Mouse (Mus musculus): ENCODE results near the gene Foxp1. TPM values are rescaled to one million over a fixed set of nuclear protein-coding genes. Genes with fewer than 3 reads are reported as not detected.

Gene Foxp1
- total and polyA plus RNA-seq, 3 experiments = 16.1 to 42.0 TPM; not detected in 1

DNA sequence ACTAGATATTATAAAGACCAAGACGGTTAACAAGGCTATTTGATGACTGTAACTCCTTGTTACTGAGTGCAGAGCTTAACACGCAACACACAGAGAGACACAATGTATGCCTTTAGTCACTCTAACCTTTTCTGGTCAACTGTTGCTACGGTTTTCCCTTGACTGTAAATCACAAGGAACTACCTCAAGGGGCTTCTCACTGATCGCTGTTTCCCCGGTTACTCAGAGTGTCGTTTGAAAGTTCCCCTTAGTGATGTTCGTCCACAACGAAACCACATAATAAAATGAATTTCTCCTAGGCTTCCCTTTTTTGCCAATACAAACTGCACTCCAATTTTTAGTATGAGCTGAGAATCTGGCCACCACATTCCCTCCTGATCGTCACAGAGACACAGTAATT, 497.9 kb downstream of the Foxp1 start:
- no peaks in the 10 kb centered on the region for H3K27me3 ChIP-seq (ENCODE audit: control insufficient read depth in 1 of 2, insufficient read depth in 2 of 2, low read length in 2 of 2)
- H3K9ac ChIP-seq (ENCODE audit: control insufficient read depth, low read depth, low read length, poor library complexity, severe bottlenecking) = no peak overlapping the region
- no peak overlapping the region for H3K4me3 ChIP-seq (ENCODE audit: control insufficient read depth in 1 of 2, insufficient read depth in 1 of 2, low read depth in 2 of 2, low read length in 2 of 2)
- H3K27ac ChIP-seq (ENCODE audit: control insufficient read depth, low read depth, low read length) = no peak overlapping the region
- DNase-seq (ENCODE audit: low read depth, low spot score) = peak; percentile 23
- peaks cover 0 to 10% of the 10 kb centered on the region in 2 experiments for H3K4me1 ChIP-seq (ENCODE audit: control insufficient read depth in 1 of 2, insufficient read depth in 2 of 2, low read length in 2 of 2)
- TF ChIP-seq MXI1 (IDR thresholded peaks at IDR 0.05; ENCODE audit: low read depth, low read length) = no peak
- TF ChIP-seq ZNF384 (IDR thresholded peaks at IDR 0.05; ENCODE audit: low read depth, low read length) = no peak
- TF ChIP-seq CHD1 (IDR thresholded peaks at IDR 0.05; ENCODE audit: low read depth, low read length) = no peak
- TF ChIP-seq HCFC1 (IDR thresholded peaks at IDR 0.05; ENCODE audit: low read depth, low read length) = no peak
- TF ChIP-seq UBTF (IDR thresholded peaks at IDR 0.05; ENCODE audit: borderline replicate concordance, insufficient read depth, low read depth, low read length) = no peak
- TF ChIP-seq USF2 (IDR thresholded peaks at IDR 0.05; ENCODE audit: borderline replicate concordance in 1 of 2, insufficient read depth in 1 of 2, low read depth in 1 of 2, low read length in 2 of 2) = no peak
- no peak for TF ChIP-seq CHD2 (IDR thresholded peaks at IDR 0.05; ENCODE audit: low read length)
- no peak for TF ChIP-seq BHLHE40 (IDR thresholded peaks at IDR 0.05; ENCODE audit: borderline replicate concordance, low read depth, low read length)
- TF ChIP-seq SIN3A (IDR thresholded peaks at IDR 0.05; ENCODE audit: low read length) = no peak
- no peak for TF ChIP-seq KAT2A (conservative IDR thresholded peaks at IDR 0.05; ENCODE audit: low read depth, low read length)
- TF ChIP-seq CTCF (IDR thresholded peaks at IDR 0.05 in 2 of 3, conservative IDR thresholded peaks at IDR 0.05 in 1 of 3; ENCODE audit: control insufficient read depth in 1 of 3, insufficient read depth in 1 of 3, low read depth in 2 of 3, low read length in 3 of 3, poor library complexity in 1 of 3, severe bottlenecking in 1 of 3) = no peak
- TF ChIP-seq MEF2A (IDR thresholded peaks at IDR 0.05; ENCODE audit: extremely low read depth, insufficient replicate concordance, low read depth, low read length, poor library complexity, severe bottlenecking) = no peak
- no peak for TF ChIP-seq MAX (IDR thresholded peaks at IDR 0.05; ENCODE audit: low read length)
- TF ChIP-seq GATA1 (IDR thresholded peaks at IDR 0.05; ENCODE audit: low read depth, low read length) = no peak
- no peak for TF ChIP-seq E2F4 (IDR thresholded peaks at IDR 0.05; ENCODE audit: borderline replicate concordance, low read depth, low read length)
- no peak for TF ChIP-seq POLR2A (IDR thresholded peaks at IDR 0.05; ENCODE audit: control insufficient read depth in 1 of 2, insufficient read depth in 1 of 2, low read depth in 1 of 2, low read length in 2 of 2, poor library complexity in 1 of 2)
- no peak for TF ChIP-seq TBP (IDR thresholded peaks at IDR 0.05; ENCODE audit: low read depth, low read length)
- no peak for TF ChIP-seq TCF12 (IDR thresholded peaks at IDR 0.05; ENCODE audit: low read depth, low read length)
- TF ChIP-seq ETS1 (IDR thresholded peaks at IDR 0.05; ENCODE audit: low read depth, low read length) = no peak
- no peak for TF ChIP-seq POLR2AphosphoS5 (IDR thresholded peaks at IDR 0.05; ENCODE audit: borderline replicate concordance, low read depth, low read length)
- no peaks in the 10 kb centered on the region for H3K9me3 ChIP-seq (replicated peaks; ENCODE audit: insufficient read depth, low read length)
- peaks cover 0 to 20% of the 10 kb centered on the region in 2 experiments; a peak in 2 of 4 replicates for H3K36me3 ChIP-seq (ENCODE audit: control insufficient read depth in 1 of 2, insufficient read depth in 2 of 2, low read length in 2 of 2)
- H3K79me2 ChIP-seq (ENCODE audit: control insufficient read depth, insufficient read depth, low read length, poor library complexity) = peaks cover 17% of the 10 kb centered on the region

Data from MEL (cell line).